Mouse (Mus musculus) hematopoietic stem cell, adult 5-6 weeks (primary cell): ENCODE measurements around the gene Larp6. TPM values are rescaled to one million over a fixed set of nuclear protein-coding genes. Genes with fewer than 3 reads are reported as not detected.

Experiments
- ATAC-seq, 2 experiments: fragments of 125-278 bp in 1 of 2; replicated peaks in 1 of 2; 2 replicates each; pipeline ENCODE4 v1.8.0; 2016 to 2017; ENCODE audit warnings: inconsistent platforms in 2 of 2, mild to moderate bottlenecking in 2 of 2, moderate number of reproducible peaks in 2 of 2, low read depth in 1 of 2, moderate TSS enrichment in 1 of 2; ENCODE audit not compliant: low FRiP score in 2 of 2, poor library complexity in 2 of 2, severe bottlenecking in 2 of 2, insufficient read depth in 1 of 2, low TSS enrichment in 1 of 2
- total RNA-seq: library from RNA; stranded (forward); fragments of 172-1452, 232-1000 nt; gene quantifications from 2 replicates; pipeline ENCODE4 v1.2.3, GENCODE M21; 2017

The Larp6 gene
- total RNA-seq, 1 experiment from 2014 or later: 0.45 TPM

GRCm38 (mm10) chr9:60747672-60748071, 34.9 kb downstream of the Larp6 start:
- no peak for ATAC-seq

DNA sequence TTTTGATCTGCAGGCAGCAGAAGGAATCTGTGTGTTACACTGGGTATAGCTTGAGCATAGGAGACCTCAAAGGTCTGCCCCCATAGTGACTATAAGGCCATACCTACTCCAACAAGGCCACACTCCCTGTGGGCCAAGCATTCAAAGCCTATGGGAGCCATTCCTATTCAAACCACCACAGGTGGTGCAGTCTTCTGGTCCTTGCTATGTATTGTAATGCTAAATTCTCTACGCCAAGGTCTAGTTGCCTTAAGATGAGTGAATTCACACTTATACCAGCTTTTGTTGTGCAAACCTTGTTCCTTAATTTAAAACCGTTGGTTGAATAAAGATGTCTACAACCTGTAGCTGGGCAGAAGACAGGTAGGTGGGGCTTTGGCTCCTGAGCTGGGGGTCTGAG, 35.4 kb downstream of the Larp6 start:
- no peak for ATAC-seq

GRCm38 (mm10) chr9:60749105-60749504, 36.3 kb downstream of the Larp6 start:
- ATAC-seq: no peak

GRCm38 (mm10) chr9:60751098-60751497, 38.3 kb downstream of the Larp6 start:
- no peak for ATAC-seq

- no peak for ATAC-seq
Observed at GRCm38 (mm10) chr9:60751971-60752370, 39.2 kb downstream of the Larp6 start.

- ATAC-seq: no peak
Observed at GRCm38 (mm10) chr9:60752636-60753035, 39.8 kb downstream of the Larp6 start.

- ATAC-seq: peak; percentile 56 to 75; a peak in 2 of 4 replicates
Observed at GRCm38 (mm10) chr9:60756258-60756657, 43.5 kb downstream of the Larp6 start.

GRCm38 (mm10) chr9:60756866-60757740, 44.3 kb downstream of the Larp6 start:
- ATAC-seq: no peak

- ATAC-seq: peak; percentile 32 to 46; a peak in 3 of 4 replicates
Observed at GRCm38 (mm10) chr9:60757817-60758216, 45.0 kb downstream of the Larp6 start.

DNA sequence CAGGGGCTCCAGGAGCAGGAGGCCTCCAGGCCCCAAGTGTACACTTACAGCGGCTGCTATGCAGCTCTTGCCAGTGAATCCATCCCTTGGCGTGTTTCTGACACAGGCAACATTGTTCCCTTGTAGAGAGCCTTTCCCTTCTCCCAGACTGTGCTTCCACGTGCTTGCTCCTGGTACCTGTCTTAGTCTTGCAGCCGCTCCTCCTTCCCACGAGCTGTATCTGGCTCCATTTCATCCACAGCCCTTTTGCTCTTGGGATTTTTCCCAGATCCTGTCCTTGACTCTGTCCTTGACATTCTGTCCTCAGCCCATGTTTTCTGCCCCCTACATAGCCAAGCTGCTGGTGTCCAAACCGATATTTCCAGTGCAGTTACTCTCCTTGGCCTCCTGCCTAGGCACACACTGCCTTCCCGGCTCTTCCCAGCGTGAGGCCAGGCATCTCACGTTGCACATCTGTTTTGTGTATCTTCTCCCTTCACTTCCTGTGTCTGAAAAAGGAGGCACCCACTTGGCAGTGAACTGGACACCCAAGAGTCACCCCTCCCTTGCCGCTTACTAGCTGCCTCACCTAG, 46.7 kb downstream of the Larp6 start:
- ATAC-seq: no peak

DNA sequence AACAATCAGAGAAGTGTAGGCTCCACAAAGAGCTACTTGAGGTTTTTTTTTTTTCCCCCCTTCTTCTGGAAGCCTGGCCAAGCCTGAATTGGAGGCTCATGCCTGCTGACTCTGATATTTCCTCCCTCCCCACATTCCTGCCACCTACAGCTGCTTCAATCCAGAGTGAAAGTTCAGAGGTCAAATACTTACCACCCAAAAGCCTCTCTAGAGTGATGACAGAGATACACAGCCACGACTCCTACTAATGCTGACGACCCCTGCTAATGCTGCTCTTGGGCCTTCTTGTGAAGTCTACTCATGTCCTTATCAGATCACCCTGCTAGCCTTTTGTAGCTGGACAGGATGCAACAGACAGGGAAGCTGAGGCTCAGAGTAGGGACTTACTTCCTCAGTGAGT, 52.4 kb downstream of the Larp6 start:
- no peak for ATAC-seq

- ATAC-seq: no peak
Observed at GRCm38 (mm10) chr9:60768393-60768792, 55.6 kb downstream of the Larp6 start.

DNA sequence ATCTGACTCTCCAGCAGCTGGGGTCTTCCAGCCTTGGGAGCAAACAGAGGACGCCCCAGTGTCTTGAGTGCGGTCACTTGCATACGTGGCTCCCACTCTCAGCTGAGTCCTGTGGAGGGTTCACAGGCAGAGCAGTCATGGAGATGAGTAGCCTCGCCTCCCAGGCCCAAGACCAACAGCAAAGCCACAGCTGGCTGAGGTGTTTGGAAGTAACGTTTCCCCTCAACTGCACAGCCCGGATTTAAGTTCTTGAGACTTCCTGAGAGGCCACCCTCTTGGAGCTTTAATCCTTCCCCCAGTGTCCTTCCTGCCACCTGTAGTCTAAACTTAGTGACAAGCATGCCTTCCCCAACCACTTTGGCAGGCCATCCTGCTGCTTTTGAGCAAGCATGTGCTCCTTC, 56.9 kb downstream of the Larp6 start:
- peak; percentile 25 to 27; a peak in 1 of 4 replicates for ATAC-seq

DNA sequence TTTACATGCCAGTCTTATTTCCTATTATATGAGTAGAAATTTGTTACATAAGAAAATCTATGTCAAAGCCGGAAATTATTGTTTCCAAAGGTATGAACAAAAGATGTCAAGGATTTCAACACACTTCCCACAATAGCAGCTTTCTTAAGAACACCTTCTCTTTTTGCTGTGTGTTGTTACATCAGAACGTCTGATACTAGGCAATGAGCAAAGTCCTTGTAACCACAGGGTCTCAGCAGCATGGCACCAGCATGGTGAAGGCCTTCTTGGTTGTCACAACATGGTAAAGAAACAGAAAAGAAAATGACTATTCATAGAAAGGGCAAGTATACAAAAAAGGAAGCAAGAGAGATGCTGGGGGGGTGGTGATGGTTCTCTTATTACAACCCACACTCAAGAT, 60.9 kb downstream of the Larp6 start:
- ATAC-seq: peak in 1 of 2 experiments; percentile 48; a peak in 1 of 4 replicates

GRCm38 (mm10) chr9:60776899-60777298, 64.1 kb downstream of the Larp6 start:
- no peak for ATAC-seq

- no peak for ATAC-seq
Observed at GRCm38 (mm10) chr9:60782057-60782789, 69.4 kb downstream of the Larp6 start.

DNA sequence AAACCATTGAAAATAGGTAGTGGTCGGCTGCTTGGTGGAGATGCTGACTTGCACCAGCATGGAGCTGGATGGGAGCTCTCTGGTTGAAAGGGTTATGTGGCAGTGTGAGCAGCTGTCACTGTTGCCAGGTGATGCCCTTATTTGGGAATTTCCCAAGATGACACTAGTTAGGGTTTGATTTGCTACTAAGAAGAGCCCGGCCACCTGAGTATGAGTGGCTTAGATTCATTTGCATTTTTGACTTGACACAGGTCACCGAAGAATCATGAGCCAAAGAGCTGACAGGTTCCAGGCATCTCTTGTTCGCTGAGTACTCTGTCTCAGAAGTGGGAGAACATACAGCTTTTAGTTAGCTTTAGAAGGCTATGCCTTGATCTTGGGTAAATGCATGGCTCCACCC, 72.3 kb downstream of the Larp6 start:
- ATAC-seq: no peak

- no peak for ATAC-seq
Observed at GRCm38 (mm10) chr9:60787517-60788110, 74.8 kb downstream of the Larp6 start.
